Mouse (Mus musculus) stomach, postnatal 0 days (tissue): ENCODE results near the gene Clstn1.

Experiments used
- CTCF ChIP-seq: IDR thresholded peaks from 2 replicates; pipeline ENCODE4 v1.5.1; 2016; ENCODE audit warnings: antibody characterized with exemption, low read depth, mild to moderate bottlenecking, moderate library complexity
- EP300 ChIP-seq: optimal IDR thresholded peaks from 2 replicates; pipeline ENCODE3; 2016; ENCODE audit warnings: antibody characterized with exemption

GRCm38 (mm10) chr4:149660598-149660997, 74.3 kb downstream of the Clstn1 start:
- TF ChIP-seq CTCF (no peak), EP300 (no peak)
